Comparison of ENCODE assay signal across 8 mouse cellular contexts in genomic region chr11:69417449-69418384, GRCm38 (mm10). TPM values are rescaled to one million over a fixed set of nuclear protein-coding genes. Genes with fewer than 3 reads are reported as not detected.
DNase-seq lines count a peak whose midpoint lies in the region; ATAC-seq and TF ChIP-seq lines count a peak whose summit lies in the region.

No protein-coding gene starts in this region.

- H3K27ac ChIP-seq in ES-Bruce4 (ENCODE audit: insufficient read depth, low read length): peak overlapping the region; percentile 81
- peak overlapping the region; percentile 99 for H3K27ac ChIP-seq in forebrain, embryonic 14.5 days (ENCODE audit: low read depth, low read length)
- peak overlapping the region; percentile 94 for H3K27ac ChIP-seq in liver, postnatal 0 days (ENCODE audit: low read depth)
- peak overlapping the region; percentile 100 for H3K27ac ChIP-seq in neural tube, embryonic 13.5 days (replicated peaks)

- H3K9ac ChIP-seq in ES-Bruce4 (ENCODE audit: low read depth, poor library complexity, severe bottlenecking): peak overlapping the region; percentile 79
- H3K9ac ChIP-seq in forebrain, embryonic 14.5 days (ENCODE audit: low read length): peak overlapping the region; percentile 56
- H3K9ac ChIP-seq in liver, postnatal 0 days (replicated peaks): peak overlapping the region; percentile 60
- H3K9ac ChIP-seq in neural tube, embryonic 13.5 days: peak overlapping the region; percentile 100

- TF ChIP-seq CTCF in ES-Bruce4 (IDR thresholded peaks at IDR 0.05; ENCODE audit: low read depth, low read length): no peak
- TF ChIP-seq CTCF in liver, postnatal 0 days (IDR thresholded peaks at IDR 0.05; ENCODE audit: low read depth): no peak

- H3K4me2 ChIP-seq in forebrain, embryonic 14.5 days (ENCODE audit: low read length): peak overlapping the region; percentile 95
- peak overlapping the region; percentile 93 for H3K4me2 ChIP-seq in liver, postnatal 0 days (ENCODE audit: low read depth, low read length)
- H3K4me2 ChIP-seq in neural tube, embryonic 13.5 days: peak overlapping the region; percentile 96

- no peaks in the 10 kb centered on the region for H3K27me3 ChIP-seq in ES-Bruce4 (ENCODE audit: control insufficient read depth, insufficient read depth, low read length, poor library complexity, severe bottlenecking)
- H3K27me3 ChIP-seq in forebrain, embryonic 14.5 days (replicated peaks; ENCODE audit: control insufficient read depth, insufficient read depth, low read length): peaks cover 21% of the 10 kb centered on the region
- peaks cover 18% of the 10 kb centered on the region for H3K27me3 ChIP-seq in liver, postnatal 0 days (ENCODE audit: insufficient read depth, low read length)
- peaks cover 24% of the 10 kb centered on the region for H3K27me3 ChIP-seq in neural tube, embryonic 13.5 days

- TF ChIP-seq EP300 in ES-Bruce4 (IDR thresholded peaks at IDR 0.05; ENCODE audit: insufficient read depth, low read depth, low read length): peak; percentile 97
- TF ChIP-seq EP300 in liver, postnatal 0 days (IDR thresholded peaks at IDR 0.05; ENCODE audit: low read depth): peak; percentile 64; the same call in 1 of the 2 replicates

- peaks cover 15% of the 10 kb centered on the region for H3K4me1 ChIP-seq in ES-Bruce4 (ENCODE audit: control insufficient read depth, insufficient read depth, low read length)
- peaks cover 52% of the 10 kb centered on the region for H3K4me1 ChIP-seq in forebrain, embryonic 14.5 days (ENCODE audit: control insufficient read depth, insufficient read depth, low read length)
- peaks cover 71% of the 10 kb centered on the region for H3K4me1 ChIP-seq in liver, postnatal 0 days (ENCODE audit: insufficient read depth)
- H3K4me1 ChIP-seq in neural tube, embryonic 13.5 days (replicated peaks): peaks cover 73% of the 10 kb centered on the region

- no peaks in the 10 kb centered on the region for H3K36me3 ChIP-seq in ES-Bruce4 (ENCODE audit: control insufficient read depth, insufficient read depth, low read length, poor library complexity, severe bottlenecking)
- H3K36me3 ChIP-seq in forebrain, embryonic 14.5 days (ENCODE audit: control insufficient read depth, insufficient read depth, low read length): peaks cover 8% of the 10 kb centered on the region; the same call in 1 of the 2 replicates
- no peaks in the 10 kb centered on the region for H3K36me3 ChIP-seq in liver, postnatal 0 days (replicated peaks; ENCODE audit: insufficient read depth, low read length)
- peaks cover 8% of the 10 kb centered on the region for H3K36me3 ChIP-seq in neural tube, embryonic 13.5 days

- peak overlapping the region; percentile 71 for H3K4me3 ChIP-seq in ES-Bruce4 (ENCODE audit: low read depth, low read length)
- peak overlapping the region; percentile 77 for H3K4me3 ChIP-seq in forebrain, embryonic 14.5 days (ENCODE audit: low read depth, low read length)
- peak overlapping the region; percentile 55 for H3K4me3 ChIP-seq in liver, postnatal 0 days (ENCODE audit: low read depth, low read length)
- H3K4me3 ChIP-seq in neural tube, embryonic 13.5 days: peak overlapping the region; percentile 90

- no peaks in the 10 kb centered on the region for H3K9me3 ChIP-seq in ES-Bruce4 (replicated peaks; ENCODE audit: control insufficient read depth, insufficient read depth, low read length, poor library complexity, severe bottlenecking)
- no peaks in the 10 kb centered on the region for H3K9me3 ChIP-seq in forebrain, embryonic 14.5 days (replicated peaks; ENCODE audit: control insufficient read depth, low read length)
- H3K9me3 ChIP-seq in liver, postnatal 0 days (ENCODE audit: low read length): no peaks in the 10 kb centered on the region
- H3K9me3 ChIP-seq in neural tube, embryonic 13.5 days: no peaks in the 10 kb centered on the region

- intact Hi-C loops in heart, postnatal 14 days (cut with DNase I): loop anchor here (1.0 to 10.0 kb wide), 3 partner anchors 7 to 323 kb away; partner anchors contain the start of genes Per1 and Tmem88

- 0% methylated on average over 39 of the region's 39 CpGs for WGBS in forebrain, embryonic 14.5 days
- under 1% methylated on average over 39 of the region's 39 CpGs for WGBS in large intestine, adult 2 months
- 0% methylated on average over 38 of the region's 39 CpGs for WGBS in liver, postnatal 0 days (ENCODE audit: insufficient replicate concordance)
- WGBS in neural tube, embryonic 13.5 days: under 1% methylated on average over 39 of the region's 39 CpGs

- DNase-seq in cerebellum, adult 11-12 months: peak; percentile 98
- peak; percentile 96 for DNase-seq in forebrain, embryonic 14.5 days (ENCODE audit: low spot score)
- DNase-seq in heart, postnatal 14 days: peak; percentile 94 to 96
- peak; percentile 96 for DNase-seq in large intestine, adult 2 months (ENCODE audit: low read depth, low spot score)
- DNase-seq in liver, postnatal 0 days: peak; percentile 91
- DNase-seq in testis, postnatal 14 days (ENCODE audit: low spot score): peak; percentile 95

- TF ChIP-seq POLR2A in ES-Bruce4 (IDR thresholded peaks at IDR 0.05; ENCODE audit: insufficient read depth, low read length): no peak

- ATAC-seq in forebrain, embryonic 14.5 days: peak; percentile 24
- peak; percentile 69 for ATAC-seq in liver, postnatal 0 days
- ATAC-seq in neural tube, embryonic 13.5 days (ENCODE audit: low read depth): peak; percentile 29

RNA-seq across cellular contexts. Expression of gene Kdm6b, which starts 4.2 kb away (rescaled TPM):
- 23.3 and 28.4 TPM in 2 replicates for polyA plus RNA-seq in ES-Bruce4 (2011; ENCODE audit: insufficient read depth, insufficient read length, low read depth, missing spikeins)
- 28.7 and 38.2 TPM in 2 replicates for polyA plus RNA-seq in forebrain, embryonic 14.5 days (2014; fragmentation: Nextera tagmentation; extraction: Ambion mirVana)
- total RNA-seq in heart, postnatal 14 days (2021): 10 to 100 TPM; 45.7 to 50.6 TPM
- 7.5 and 11.2 TPM in 2 replicates for polyA plus RNA-seq in large intestine, adult 2 months (2012; rRNA removed)
- 7.4 and 8.2 TPM in 2 replicates for polyA plus RNA-seq in liver, postnatal 0 days (2015; fragmentation: Nextera tagmentation; extraction: Ambion mirVana)
- polyA plus RNA-seq in neural tube, embryonic 13.5 days (2015; fragmentation: Nextera tagmentation; extraction: Ambion mirVana): 44.8 and 47.4 TPM in 2 replicates

RNA-seq across cellular contexts. Expression of gene Tmem88, which starts 19.7 kb away (rescaled TPM):
- 15.7 and 16.6 TPM in 2 replicates for polyA plus RNA-seq in ES-Bruce4 (2011; ENCODE audit: insufficient read depth, insufficient read length, low read depth, missing spikeins)
- polyA plus RNA-seq in forebrain, embryonic 14.5 days (2014; fragmentation: Nextera tagmentation; extraction: Ambion mirVana): 4.7 and 5.7 TPM in 2 replicates
- 10 to 100 TPM; 37.4 to 39.6 TPM for total RNA-seq in heart, postnatal 14 days (2021)
- polyA plus RNA-seq in large intestine, adult 2 months (2012; rRNA removed): 10.5 and 11.0 TPM in 2 replicates
- 12.3 and 14.0 TPM in 2 replicates for polyA plus RNA-seq in liver, postnatal 0 days (2015; fragmentation: Nextera tagmentation; extraction: Ambion mirVana)
- 7.8 and 8.4 TPM in 2 replicates for polyA plus RNA-seq in neural tube, embryonic 13.5 days (2015; fragmentation: Nextera tagmentation; extraction: Ambion mirVana)

RNA-seq across cellular contexts. Expression of gene Cyb5d1, which starts 22.3 kb away (rescaled TPM):
- polyA plus RNA-seq in ES-Bruce4 (2011; ENCODE audit: insufficient read depth, insufficient read length, low read depth, missing spikeins): 21.1 and 21.5 TPM in 2 replicates
- 31.1 and 36.4 TPM in 2 replicates for polyA plus RNA-seq in forebrain, embryonic 14.5 days (2014; fragmentation: Nextera tagmentation; extraction: Ambion mirVana)
- total RNA-seq in heart, postnatal 14 days (2021): 10 to 100 TPM; 25.0 to 29.3 TPM
- polyA plus RNA-seq in large intestine, adult 2 months (2012; rRNA removed): 6.1 and 14.5 TPM in 2 replicates
- 4.7 and 5.4 TPM in 2 replicates for polyA plus RNA-seq in liver, postnatal 0 days (2015; fragmentation: Nextera tagmentation; extraction: Ambion mirVana)
- polyA plus RNA-seq in neural tube, embryonic 13.5 days (2015; fragmentation: Nextera tagmentation; extraction: Ambion mirVana): 36.2 and 39.2 TPM in 2 replicates

RNA-seq across cellular contexts. Expression of gene Naa38, which starts 22.4 kb away (rescaled TPM):
- 77.9 and 94.0 TPM in 2 replicates for polyA plus RNA-seq in ES-Bruce4 (2011; ENCODE audit: insufficient read depth, insufficient read length, low read depth, missing spikeins)
- 106 and 142 TPM in 2 replicates for polyA plus RNA-seq in forebrain, embryonic 14.5 days (2014; fragmentation: Nextera tagmentation; extraction: Ambion mirVana)
- 10 to 100 TPM; 85.4 to 91.7 TPM for total RNA-seq in heart, postnatal 14 days (2021)
- polyA plus RNA-seq in large intestine, adult 2 months (2012; rRNA removed): 164 and 180 TPM in 2 replicates
- 83.7 and 83.9 TPM in 2 replicates for polyA plus RNA-seq in liver, postnatal 0 days (2015; fragmentation: Nextera tagmentation; extraction: Ambion mirVana)
- 112 and 117 TPM in 2 replicates for polyA plus RNA-seq in neural tube, embryonic 13.5 days (2015; fragmentation: Nextera tagmentation; extraction: Ambion mirVana)

RNA-seq across cellular contexts. Expression of gene Chd3, which starts 48.5 kb away (rescaled TPM):
- polyA plus RNA-seq in ES-Bruce4 (2011; ENCODE audit: insufficient read depth, insufficient read length, low read depth, missing spikeins): 21.9 and 25.7 TPM in 2 replicates
- polyA plus RNA-seq in forebrain, embryonic 14.5 days (2014; fragmentation: Nextera tagmentation; extraction: Ambion mirVana): 70.3 and 77.3 TPM in 2 replicates
- total RNA-seq in heart, postnatal 14 days (2021): 10 to 100 TPM; 45.4 to 47.4 TPM
- 63.4 and 118 TPM in 2 replicates for polyA plus RNA-seq in large intestine, adult 2 months (2012; rRNA removed)
- 7.8 and 8.7 TPM in 2 replicates for polyA plus RNA-seq in liver, postnatal 0 days (2015; fragmentation: Nextera tagmentation; extraction: Ambion mirVana)
- 82.3 and 84.6 TPM in 2 replicates for polyA plus RNA-seq in neural tube, embryonic 13.5 days (2015; fragmentation: Nextera tagmentation; extraction: Ambion mirVana)

Comparison
In these comparisons a context has a peak if more than half of its experiments do, and no peak if none do; other contexts are left out.
1. Peak in every context shown above with its lines: DNase-seq, ATAC-seq, H3K4me3 ChIP-seq and H3K27ac ChIP-seq.